Mouse (Mus musculus): ENCODE measurements around the gene Msrb1. TPM values are rescaled to one million over a fixed set of nuclear protein-coding genes. Genes with fewer than 3 reads are reported as not detected.

The Msrb1 gene
- polyA plus RNA-seq, 1 experiment from 2014 or later = 19.9 TPM

GRCm38 (mm10) chr17:24737135-24737810 lies 831 bp downstream of the Msrb1 start:
- Histone ChIP-seq H3K9me3 (replicated peaks) (no peaks in the 10 kb centered on the region), H3K4me3 (peak overlapping the region; percentile 73), H3K4me1 (peaks cover 16% of the 10 kb centered on the region), H3K27me3 (ENCODE audit: low read depth, poor library complexity, severe bottlenecking) (no peaks in the 10 kb centered on the region), H3K36me3 (peaks cover 25% of the 10 kb centered on the region), H3K27ac (peak overlapping the region; percentile 77; the same call in 1 of the 2 replicates)
- no peak for DNase-seq (ENCODE audit: low spot score)
- WGBS = 31% methylated on average over 8 of the region's 8 CpGs

GRCm38 (mm10) chr17:24738238-24738637 lies 1.8 kb downstream of the Msrb1 start:
- DNase-seq (ENCODE audit: low spot score) = no peak
- no peaks in the 10 kb centered on the region for H3K27me3 ChIP-seq (ENCODE audit: low read depth, poor library complexity, severe bottlenecking)
- H3K4me1 ChIP-seq = peaks cover 16% of the 10 kb centered on the region
- H3K27ac ChIP-seq = no peak overlapping the region
- H3K9me3 ChIP-seq (replicated peaks) = no peaks in the 10 kb centered on the region
- 91% methylated on average over 4 of the region's 4 CpGs for WGBS
- peaks cover 30% of the 10 kb centered on the region for H3K36me3 ChIP-seq
- no peak overlapping the region for H3K4me3 ChIP-seq

GRCm38 (mm10) chr17:24739926-24740325 lies 3.5 kb downstream of the Msrb1 start:
- DNase-seq (ENCODE audit: low spot score) = no peak
- Histone ChIP-seq H3K9me3 (replicated peaks) (no peaks in the 10 kb centered on the region), H3K27ac (no peak overlapping the region), H3K4me3 (no peak overlapping the region), H3K27me3 (ENCODE audit: low read depth, poor library complexity, severe bottlenecking) (no peaks in the 10 kb centered on the region), H3K4me1 (peaks cover 21% of the 10 kb centered on the region), H3K36me3 (peaks cover 30% of the 10 kb centered on the region)
- 81% methylated on average over 8 of the region's 8 CpGs for WGBS

- Histone ChIP-seq H3K4me1 (peaks cover 24% of the 10 kb centered on the region), H3K27ac (no peak overlapping the region), H3K4me3 (no peak overlapping the region), H3K27me3 (ENCODE audit: low read depth, poor library complexity, severe bottlenecking) (no peaks in the 10 kb centered on the region), H3K9me3 (replicated peaks) (no peaks in the 10 kb centered on the region), H3K36me3 (peaks cover 30% of the 10 kb centered on the region)
- 87% methylated on average over 8 of the region's 8 CpGs for WGBS
- DNase-seq (ENCODE audit: low spot score) = no peak
Measured at GRCm38 (mm10) chr17:24742307-24742706, 5.9 kb downstream of the Msrb1 start.

DNA sequence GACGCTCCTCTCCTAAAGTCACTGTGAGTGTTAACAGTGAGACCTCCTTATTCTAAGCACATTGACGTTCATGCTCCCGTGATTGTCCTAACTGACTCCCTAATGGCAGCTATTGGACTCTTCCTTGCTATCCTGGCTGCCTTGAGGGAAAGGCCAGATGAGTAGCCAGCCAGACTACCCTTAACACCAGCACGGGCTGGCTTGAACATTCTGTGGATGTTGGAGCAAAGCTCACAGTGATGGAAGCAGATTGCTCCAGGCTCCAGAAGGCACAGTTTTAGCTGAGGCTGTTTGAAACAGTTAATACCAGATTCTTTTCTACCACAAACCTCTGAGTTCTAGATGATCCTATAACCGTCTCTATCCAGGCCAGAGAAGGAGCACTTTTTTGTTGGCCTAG lies 7.5 kb downstream of the Msrb1 start:
- H3K4me3 ChIP-seq = no peak overlapping the region
- 81% methylated on average over 5 of the region's 5 CpGs for WGBS
- H3K27ac ChIP-seq = no peak overlapping the region
- 0 out of 2 replicates have a peak, but pooled peaks cover under 1% of the 10 kb centered on the region for H3K27me3 ChIP-seq (ENCODE audit: low read depth, poor library complexity, severe bottlenecking)
- DNase-seq (ENCODE audit: low spot score) = no peak
- H3K36me3 ChIP-seq = peaks cover 30% of the 10 kb centered on the region
- no peaks in the 10 kb centered on the region for H3K9me3 ChIP-seq (replicated peaks)
- peaks cover 25% of the 10 kb centered on the region for H3K4me1 ChIP-seq

DNA sequence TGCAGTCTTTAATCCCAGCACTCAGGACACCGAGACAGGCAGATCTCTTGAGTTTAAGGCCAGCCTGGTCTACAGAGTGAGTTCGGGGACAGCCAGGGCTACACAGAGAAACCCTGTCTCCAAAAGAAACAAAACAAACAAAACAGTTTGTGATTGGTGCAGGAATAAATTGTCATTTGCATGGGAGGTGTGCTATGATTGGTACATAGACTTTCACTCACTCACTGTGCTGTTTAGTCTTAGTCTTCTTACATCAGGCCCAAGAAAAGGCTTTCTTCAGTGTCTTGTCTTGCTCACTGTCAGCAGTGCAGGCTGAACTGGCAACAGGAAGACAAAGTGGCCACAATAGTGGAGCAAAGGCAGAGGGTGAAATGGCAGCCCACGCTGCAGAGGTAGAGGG lies 7.9 kb downstream of the Msrb1 start:
- WGBS = 80% methylated on average over 3 of the region's 3 CpGs
- no peaks in the 10 kb centered on the region for H3K9me3 ChIP-seq (replicated peaks)
- DNase-seq (ENCODE audit: low spot score) = no peak
- H3K27ac ChIP-seq = no peak overlapping the region
- peaks cover 5% of the 10 kb centered on the region for H3K27me3 ChIP-seq (ENCODE audit: low read depth, poor library complexity, severe bottlenecking)
- H3K4me3 ChIP-seq = no peak overlapping the region
- H3K4me1 ChIP-seq = peaks cover 25% of the 10 kb centered on the region
- peaks cover 30% of the 10 kb centered on the region for H3K36me3 ChIP-seq

- H3K4me3 ChIP-seq = no peak overlapping the region
- peaks cover 25% of the 10 kb centered on the region for H3K4me1 ChIP-seq
- H3K36me3 ChIP-seq = peaks cover 19% of the 10 kb centered on the region
- DNase-seq (ENCODE audit: low spot score) = peak; percentile 87
- no peaks in the 10 kb centered on the region for H3K9me3 ChIP-seq (replicated peaks)
- WGBS = 22% methylated on average over 7 of the region's 7 CpGs
- H3K27me3 ChIP-seq (ENCODE audit: low read depth, poor library complexity, severe bottlenecking) = peaks cover 17% of the 10 kb centered on the region
- H3K27ac ChIP-seq = 0 out of 2 replicates have a peak overlapping the region, but pooled peaks have one; percentile 10
Measured at GRCm38 (mm10) chr17:24745526-24746497, 9.4 kb downstream of the Msrb1 start.

- Histone ChIP-seq H3K27me3 (ENCODE audit: low read depth, poor library complexity, severe bottlenecking) (peaks cover 29% of the 10 kb centered on the region), H3K4me1 (peaks cover 25% of the 10 kb centered on the region), H3K36me3 (peaks cover 8% of the 10 kb centered on the region; the same call in 1 of the 2 replicates), H3K4me3 (no peak overlapping the region), H3K27ac (peak overlapping the region; percentile 12), H3K9me3 (replicated peaks) (no peaks in the 10 kb centered on the region)
- 38% methylated on average over 4 of the region's 4 CpGs for WGBS
- DNase-seq (ENCODE audit: low spot score) = no peak
Measured at GRCm38 (mm10) chr17:24746986-24747385, 10.5 kb downstream of the Msrb1 start.

- DNase-seq (ENCODE audit: low spot score) = no peak
- H3K9me3 ChIP-seq (replicated peaks) = no peaks in the 10 kb centered on the region
- H3K27ac ChIP-seq = no peak overlapping the region
- peaks cover 44% of the 10 kb centered on the region for H3K4me1 ChIP-seq
- no peaks in the 10 kb centered on the region for H3K36me3 ChIP-seq
- WGBS = 20% methylated on average over 4 of the region's 4 CpGs
- peaks cover 74% of the 10 kb centered on the region for H3K27me3 ChIP-seq (ENCODE audit: low read depth, poor library complexity, severe bottlenecking)
- H3K4me3 ChIP-seq = peak overlapping the region; percentile 69; the same call in 1 of the 2 replicates
Measured at GRCm38 (mm10) chr17:24751528-24751927, 15.1 kb downstream of the Msrb1 start.

GRCm38 (mm10) chr17:24752415-24753394 lies 16.3 kb downstream of the Msrb1 start, which contains the start of gene Hs3st6:
Gene Hs3st6 (plus strand): TSS chr17:24752988.
- peak; percentile 81 for DNase-seq (ENCODE audit: low spot score)
- under 1% methylated on average over 80 of the region's 82 CpGs for WGBS
- H3K4me3 ChIP-seq = peak within 1 kb of the TSS; percentile 69

GRCm38 (mm10) chr17:24757394-24757793 lies 21.0 kb downstream of the Msrb1 start:
- no peaks in the 10 kb centered on the region for H3K9me3 ChIP-seq (replicated peaks)
- 0 out of 2 replicates have a peak overlapping the region, but pooled peaks have one; percentile 21 for H3K27ac ChIP-seq
- peaks cover 45% of the 10 kb centered on the region for H3K27me3 ChIP-seq (ENCODE audit: low read depth, poor library complexity, severe bottlenecking)
- H3K36me3 ChIP-seq = peaks cover 4% of the 10 kb centered on the region; the same call in 1 of the 2 replicates
- no peak for DNase-seq (ENCODE audit: low spot score)
- WGBS = 79% methylated on average over 1 of the region's 1 CpGs
- no peak overlapping the region for H3K4me3 ChIP-seq
- H3K4me1 ChIP-seq = peaks cover 68% of the 10 kb centered on the region

More at GRCm38 (mm10) chr17:24752415-24753394, 16.3 kb downstream of the Msrb1 start, which contains the start of gene Hs3st6:
- Histone ChIP-seq H3K27ac (peak within 1 kb of the TSS; percentile 27), H3K27me3 (ENCODE audit: low read depth, poor library complexity, severe bottlenecking) (peaks cover 78% of the 10 kb centered on the region), H3K4me1 (peaks cover 44% of the 10 kb centered on the region), H3K9me3 (replicated peaks) (no peaks in the 10 kb centered on the region), H3K36me3 (peaks cover 1% of the 10 kb centered on the region; the same call in 1 of the 2 replicates)

DNA sequence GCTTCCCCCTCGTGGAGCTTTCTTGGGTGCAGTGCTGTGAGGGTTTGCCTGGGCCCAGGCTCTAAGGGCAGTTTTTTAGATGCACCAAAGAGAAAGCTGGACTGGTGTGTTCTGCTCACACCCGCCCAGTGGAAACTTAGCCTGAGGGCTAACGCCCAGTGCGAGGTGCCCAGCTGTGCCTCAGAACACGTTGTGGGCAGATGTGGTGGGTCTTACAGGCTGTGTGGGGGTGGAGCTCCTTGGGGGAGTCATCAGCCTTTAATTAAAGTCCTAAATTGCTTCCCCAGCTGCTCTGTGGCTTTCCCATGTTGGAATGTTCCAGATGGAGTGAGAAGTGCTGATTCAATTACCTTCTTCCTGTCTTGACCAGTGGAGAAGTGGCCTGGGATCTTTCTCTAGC lies 24.7 kb downstream of the Msrb1 start:
- peak; percentile 78 for DNase-seq (ENCODE audit: low spot score)
- Histone ChIP-seq H3K4me1 (peaks cover 61% of the 10 kb centered on the region), H3K36me3 (peaks cover 4% of the 10 kb centered on the region; the same call in 1 of the 2 replicates), H3K27me3 (ENCODE audit: low read depth, poor library complexity, severe bottlenecking) (peaks cover 8% of the 10 kb centered on the region; the same call in 1 of the 2 replicates), H3K27ac (peak overlapping the region; percentile 75), H3K4me3 (peak overlapping the region; percentile 3; the same call in 1 of the 2 replicates), H3K9me3 (replicated peaks) (no peaks in the 10 kb centered on the region)
- WGBS = 27% methylated on average over 5 of the region's 5 CpGs

All from limb, embryonic 10.5 days (tissue).